Mouse (Mus musculus) liver, embryonic 14.5 days (tissue): ENCODE results near the gene Rdh8.

Experiments
- CTCF ChIP-seq: IDR thresholded peaks from 2 replicates; pipeline ENCODE4 v1.5.1; 2016; ENCODE audit warnings: antibody characterized with exemption, low read depth, control low read depth
- EP300 ChIP-seq: IDR thresholded peaks from 2 replicates; pipeline ENCODE4 v1.6.1; 2016; ENCODE audit warnings: antibody characterized with exemption, low read depth

- no peak for TF ChIP-seq CTCF
- no peak for TF ChIP-seq EP300
Measured at GRCm38 (mm10) chr9:20862225-20862624, 43.9 kb downstream of the Rdh8 start.
